Comparison of ENCODE assay signal across 22 mouse cellular contexts in the genomic region with DNA sequence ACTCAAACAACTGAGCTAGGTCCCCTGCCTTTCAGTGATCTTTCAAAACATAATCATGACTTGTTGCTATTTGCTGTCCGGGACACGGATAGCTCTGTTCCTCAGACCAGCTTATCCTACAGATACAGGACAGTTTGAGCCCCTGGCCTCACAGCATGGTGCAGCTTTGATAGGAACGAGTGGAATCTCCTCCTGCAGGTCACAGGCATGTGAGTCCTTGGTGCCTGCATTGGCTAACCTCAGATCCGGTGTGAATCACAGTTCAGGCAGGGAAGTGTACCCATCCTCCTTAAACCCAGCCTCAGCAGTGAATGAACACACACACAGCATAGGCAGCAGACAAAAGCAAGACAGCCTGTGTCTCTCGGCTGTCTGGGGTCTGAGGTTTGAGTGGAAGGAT. TPM values are rescaled to one million over a fixed set of nuclear protein-coding genes. Genes with fewer than 3 reads are reported as not detected.
A peak's percentile ranks its signal among the peaks of the same experiment; 100 is the strongest.
DNase-seq lines count a peak whose midpoint lies in the region; ATAC-seq and TF ChIP-seq lines count a peak whose summit lies in the region.
"Had no signal": no experiment of that assay in that cellular context is flagged by ENCODE, and none has a peak within 500 bp of the region (broad histone marks: within the 10 kb centered on the region; RNA-seq: fewer than 3 reads in every experiment).

No protein-coding gene starts in this region.

- POLR2A ChIA-PET in Patski (lab: Charles Lee) = no interaction called here

- in situ Hi-C loops in Patski (cut with MboI; ENCODE audit: low pct_unique_long_range_greater_than_20kb) = no loop called here

- peak; percentile 44 for DNase-seq in adrenal gland, postnatal 14 days
- DNase-seq in adrenal gland, postnatal 10 days = no peak
- DNase-seq in thymus, postnatal 4 days = peak; percentile 1
- DNase-seq in thymus, adult 2 months = no peak
- DNase-seq in Patski (ENCODE audit: low read depth, low spot score) = no peak
- DNase-seq in cerebellum, adult 8-10 months = no peak
- DNase-seq in layer of hippocampus, postnatal 14 days (ENCODE audit: low spot score in 2 of 2) = no peak
- DNase-seq: B cell, adult 2 months; cerebellum, adult 11 months; cerebellum, adult 9-10 months; cerebellum, postnatal 25 days; gastrocnemius, postnatal 10 days; heart, postnatal 10 days had no signal

- no peaks in the 10 kb centered on the region for H3K27me3 ChIP-seq in thymus, adult 2 months (ENCODE audit: control insufficient read depth, insufficient read depth, low read length)
- H3K27me3 ChIP-seq in Patski = no peaks in the 10 kb centered on the region
- H3K27me3 ChIP-seq: embryonic facial prominence, embryonic 13.5 days; forebrain, embryonic 12.5 days; hindbrain, embryonic 13.5 days; intestine, embryonic 15.5 days had no signal

- peak; percentile 15 for ATAC-seq in Patski
- ATAC-seq: CD4-positive, CD25-positive, alpha-beta regulatory T cell, adult 4 months; forebrain, embryonic 16.5 days; intestine, embryonic 15.5 days had no signal

- TF ChIP-seq POLR2A in thymus, adult 2 months (IDR thresholded peaks at IDR 0.05; ENCODE audit: control insufficient read depth, extremely low read depth, insufficient read depth, low read length, poor library complexity) = no peak
- no peak for TF ChIP-seq POLR2A in bone marrow macrophage, adult 2 months (IDR thresholded peaks at IDR 0.05; ENCODE audit: borderline replicate concordance, low read depth, low read length)

- H3K4me3 ChIP-seq in thymus, adult 2 months (ENCODE audit: control insufficient read depth, insufficient read depth, low read length) = no peak overlapping the region
- H3K4me3 ChIP-seq in bone marrow macrophage, adult 2 months (ENCODE audit: insufficient read depth, low read length) = no peak overlapping the region
- H3K4me3 ChIP-seq: embryonic facial prominence, embryonic 13.5 days; forebrain, embryonic 12.5 days; heart, embryonic 10.5 days; hindbrain, embryonic 13.5 days; intestine, embryonic 15.5 days had no signal

- CTCF ChIA-PET in Patski (lab: Charles Lee) = interaction anchor here (1.0 kb wide), 1 partner anchor 27 kb away, joined by 3 read pairs; no protein-coding TSS in a partner anchor

- H3K27ac ChIP-seq in thymus, adult 2 months (ENCODE audit: control insufficient read depth, insufficient read depth, low read length) = no peak overlapping the region
- peak overlapping the region; percentile 93 for H3K27ac ChIP-seq in bone marrow macrophage, adult 2 months (ENCODE audit: insufficient read depth, low read depth, low read length)
- H3K27ac ChIP-seq: embryonic facial prominence, embryonic 13.5 days; forebrain, embryonic 12.5 days; heart, embryonic 10.5 days; hindbrain, embryonic 13.5 days; intestine, embryonic 15.5 days had no signal

- WGBS in thymus, adult 2 months = 90% methylated on average over 5 of the region's 5 CpGs

- H3K4me1 ChIP-seq in thymus, adult 2 months (replicated peaks; ENCODE audit: control insufficient read depth, insufficient read depth, low read length) = no peaks in the 10 kb centered on the region
- peaks cover 66% of the 10 kb centered on the region for H3K4me1 ChIP-seq in bone marrow macrophage, adult 2 months (ENCODE audit: control insufficient read depth, insufficient read depth, low read length)
- H3K4me1 ChIP-seq: forebrain, embryonic 12.5 days; hindbrain, embryonic 13.5 days; intestine, embryonic 15.5 days had no signal

- H3K36me3 ChIP-seq in thymus, adult 2 months (ENCODE audit: control insufficient read depth, insufficient read depth, low read length) = no peaks in the 10 kb centered on the region
- H3K36me3 ChIP-seq: embryonic facial prominence, embryonic 13.5 days; forebrain, embryonic 12.5 days; G1E; heart, embryonic 10.5 days; hindbrain, embryonic 13.5 days; intestine, embryonic 15.5 days had no signal

- no peak for TF ChIP-seq CTCF in thymus, adult 2 months (IDR thresholded peaks at IDR 0.05; ENCODE audit: borderline replicate concordance, control insufficient read depth, extremely low read depth, insufficient read depth, low read length, poor library complexity)
- TF ChIP-seq CTCF in Patski (IDR thresholded peaks at IDR 0.05) = no peak
- no peak for TF ChIP-seq CTCF in bone marrow macrophage, adult 2 months (IDR thresholded peaks at IDR 0.05; ENCODE audit: low read depth, low read length)

RNA-seq across cellular contexts. Expression of gene Slc31a2, which starts 19.0 kb away (rescaled TPM):
- 17.7 and 19.5 TPM in 2 replicates for total RNA-seq in adrenal gland, postnatal 14 days (2021)
- 10 to 100 TPM; 14.8 to 16.6 TPM for total RNA-seq in adrenal gland, postnatal 10 days (2021)
- polyA plus RNA-seq in thymus, adult 2 months (2012; rRNA removed) = 19.0 and 21.6 TPM in 2 replicates
- polyA plus RNA-seq in Patski (2021) = 18.8 TPM
- polyA plus RNA-seq in bone marrow macrophage, adult 2 months (2012; ENCODE audit: insufficient read depth, insufficient read length, missing spikeins) = 72.9 and 73.7 TPM in 2 replicates
- 10 to 100 TPM in 1 of 2 experiments, 1 to 10 TPM in 1; 7.8 to 11.6 TPM for total RNA-seq in layer of hippocampus, postnatal 14 days (2021)

RNA-seq across cellular contexts. Expression of gene Zfp37, which starts 50.5 kb away (rescaled TPM):
- 5.2 and 6.9 TPM in 2 replicates for total RNA-seq in adrenal gland, postnatal 14 days (2021)
- 1 to 10 TPM; 5.0 to 6.0 TPM for total RNA-seq in adrenal gland, postnatal 10 days (2021)
- 0.04 and 0.12 TPM in 2 replicates for polyA plus RNA-seq in thymus, adult 2 months (2012; rRNA removed)
- polyA plus RNA-seq in Patski (2021) = 8.0 TPM
- not detected in 2 replicates for polyA plus RNA-seq in bone marrow macrophage, adult 2 months (2012; ENCODE audit: insufficient read depth, insufficient read length, missing spikeins)
- total RNA-seq in layer of hippocampus, postnatal 14 days (2021) = 10 to 100 TPM; 22.8 to 23.5 TPM
- polyA plus RNA-seq: G1E had no signal

Comparison
In these comparisons a context has a peak if more than half of its experiments do, and no peak if none do; other contexts are left out.
1. DNase-seq: peak in adrenal gland, postnatal 14 days (single experiment) and thymus, postnatal 4 days (single experiment); none in adrenal gland, postnatal 10 days (single experiment), thymus, adult 2 months (single experiment), Patski (single experiment), cerebellum, adult 8-10 months (single experiment) and layer of hippocampus, postnatal 14 days (0 of 2).